ENCODE assay signal across 12 mouse cellular contexts in the genomic region with DNA sequence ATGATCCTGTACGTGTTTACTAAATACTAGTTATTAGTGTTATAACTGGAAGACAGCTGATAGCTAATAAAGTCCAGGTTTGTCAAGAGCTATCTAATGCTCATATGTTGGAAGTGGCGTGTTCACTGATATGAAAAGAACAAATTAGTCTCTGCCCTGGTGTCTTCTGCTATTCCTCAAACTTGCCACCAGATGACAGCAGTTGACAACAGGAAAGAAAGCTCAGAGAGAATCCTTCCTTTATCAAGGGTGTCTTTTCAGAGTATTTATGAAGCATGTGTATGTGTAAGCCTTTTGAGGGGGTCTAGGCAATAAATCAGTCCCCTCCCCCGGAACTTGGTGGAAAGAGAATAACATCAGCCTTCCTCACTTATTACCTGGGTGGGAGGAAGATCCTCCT. TPM values are rescaled to one million over a fixed set of nuclear protein-coding genes. Genes with fewer than 3 reads are reported as not detected.
DNase-seq lines count a peak whose midpoint lies in the region; ATAC-seq and TF ChIP-seq lines count a peak whose summit lies in the region.
"Had no signal": no experiment of that assay in that cellular context is flagged by ENCODE, and none has a peak within 500 bp of the region (broad histone marks: within the 10 kb centered on the region; RNA-seq: fewer than 3 reads in every experiment).

No protein-coding gene starts in this region.

- intact Hi-C loops in heart, adult 2 months (cut with DNase I) = loop anchor here (5.0 kb wide), 1 partner anchor 462 kb away; no protein-coding TSS in a partner anchor
- intact Hi-C loops in heart, postnatal 14 days (cut with DNase I) = loop anchor here (5.0 kb wide), 2 partner anchors 402 to 462 kb away; no protein-coding TSS in a partner anchor

- no peak for TF ChIP-seq EP300 in heart, adult 2 months (IDR thresholded peaks at IDR 0.05; ENCODE audit: insufficient read depth, low read depth, low read length)

- H3K27me3 ChIP-seq in heart, adult 2 months (ENCODE audit: control insufficient read depth, insufficient read depth, low read length) = no peaks in the 10 kb centered on the region
- H3K27me3 ChIP-seq in midbrain, embryonic 15.5 days (replicated peaks) = no peaks in the 10 kb centered on the region
- no peaks in the 10 kb centered on the region for H3K27me3 ChIP-seq in midbrain, embryonic 16.5 days (ENCODE audit: control insufficient read depth, insufficient read depth, low read depth, low read length)
- H3K27me3 ChIP-seq: limb, embryonic 15.5 days had no signal

- no peak for DNase-seq in heart, adult 2 months
- no peak for DNase-seq in heart, postnatal 14 days
- DNase-seq in adipocyte (ENCODE audit: low spot score) = peak; percentile 60
- DNase-seq in retina, postnatal 1 day = peak; percentile 22
- DNase-seq: adrenal gland, postnatal 25 days had no signal

- no peak overlapping the region for H3K4me3 ChIP-seq in heart, adult 2 months
- no peak overlapping the region for H3K4me3 ChIP-seq in midbrain, embryonic 15.5 days
- no peak overlapping the region for H3K4me3 ChIP-seq in midbrain, embryonic 16.5 days (ENCODE audit: low read depth, low read length)
- H3K4me3 ChIP-seq: limb, embryonic 15.5 days; myocyte had no signal

- peak; percentile 54 for TF ChIP-seq CTCF in heart, adult 2 months (IDR thresholded peaks at IDR 0.05)

- H3K79me2 ChIP-seq in heart, adult 2 months (replicated peaks; ENCODE audit: control insufficient read depth, insufficient read depth, low read length) = no peaks in the 10 kb centered on the region

- 0 out of 2 replicates have a peak, but pooled peaks have one; percentile 37 for ATAC-seq in midbrain, embryonic 15.5 days (replicated peaks)
- ATAC-seq in midbrain, embryonic 16.5 days = no peak
- ATAC-seq in megakaryocyte-erythroid progenitor cell, adult 5-6 weeks (replicated peaks; ENCODE audit: low FRiP score, low TSS enrichment, poor library complexity, severe bottlenecking) = no peak

- H3K4me1 ChIP-seq in heart, adult 2 months (ENCODE audit: control insufficient read depth, insufficient read depth, low read length) = no peaks in the 10 kb centered on the region
- no peaks in the 10 kb centered on the region for H3K4me1 ChIP-seq in midbrain, embryonic 15.5 days
- no peaks in the 10 kb centered on the region for H3K4me1 ChIP-seq in midbrain, embryonic 16.5 days (ENCODE audit: control insufficient read depth, insufficient read depth, low read length)
- H3K4me1 ChIP-seq: limb, embryonic 15.5 days had no signal

- H3K4me2 ChIP-seq in midbrain, embryonic 15.5 days = no peak overlapping the region
- no peak overlapping the region for H3K4me2 ChIP-seq in midbrain, embryonic 16.5 days (ENCODE audit: low read length)
- H3K4me2 ChIP-seq: limb, embryonic 15.5 days had no signal

- H3K9me3 ChIP-seq in midbrain, embryonic 15.5 days = no peaks in the 10 kb centered on the region
- no peaks in the 10 kb centered on the region for H3K9me3 ChIP-seq in midbrain, embryonic 16.5 days (replicated peaks; ENCODE audit: control insufficient read depth, low read length, poor library complexity, severe bottlenecking)
- H3K9me3 ChIP-seq: limb, embryonic 15.5 days had no signal

- no peak overlapping the region for H3K27ac ChIP-seq in heart, adult 2 months
- H3K27ac ChIP-seq in midbrain, embryonic 15.5 days = no peak overlapping the region
- no peak overlapping the region for H3K27ac ChIP-seq in midbrain, embryonic 16.5 days (ENCODE audit: low read length)
- H3K27ac ChIP-seq: limb, embryonic 15.5 days had no signal

- WGBS in heart, adult 2 months = 60% methylated on average over 3 of the region's 3 CpGs
- 73% methylated on average over 3 of the region's 3 CpGs for WGBS in midbrain, embryonic 15.5 days
- 70% methylated on average over 3 of the region's 3 CpGs for WGBS in midbrain, embryonic 16.5 days

- no peak for TF ChIP-seq POLR2A in heart, adult 2 months (IDR thresholded peaks at IDR 0.05; ENCODE audit: insufficient read depth, low read depth, low read length)

- H3K36me3 ChIP-seq in heart, adult 2 months (ENCODE audit: control insufficient read depth, insufficient read depth, low read length) = no peaks in the 10 kb centered on the region
- H3K36me3 ChIP-seq in midbrain, embryonic 15.5 days (replicated peaks) = no peaks in the 10 kb centered on the region
- no peaks in the 10 kb centered on the region for H3K36me3 ChIP-seq in midbrain, embryonic 16.5 days (ENCODE audit: control insufficient read depth, insufficient read depth, low read length)
- H3K36me3 ChIP-seq: limb, embryonic 15.5 days had no signal

- no peak overlapping the region for H3K9ac ChIP-seq in heart, adult 2 months (ENCODE audit: low read depth, low read length)
- no peak overlapping the region for H3K9ac ChIP-seq in midbrain, embryonic 15.5 days
- H3K9ac ChIP-seq in midbrain, embryonic 16.5 days (ENCODE audit: low read depth, low read length) = no peak overlapping the region
- H3K9ac ChIP-seq: limb, embryonic 15.5 days had no signal

RNA-seq across cellular contexts. Expression of a gene that starts 30.7 kb away (rescaled TPM):
- not detected for total RNA-seq in heart, adult 2 months (2021)
- polyA plus RNA-seq in heart, adult 2 months (2012; rRNA removed) = not detected in 2 replicates
- total RNA-seq in heart, postnatal 14 days (2021) = not detected
- polyA plus RNA-seq in midbrain, embryonic 15.5 days (2015; fragmentation: Nextera tagmentation; extraction: Ambion mirVana) = not detected in 2 replicates
- not detected in 2 replicates for polyA plus RNA-seq in midbrain, embryonic 16.5 days (2015; fragmentation: Nextera tagmentation; extraction: Ambion mirVana)
- not detected in 2 replicates for total RNA-seq in megakaryocyte-erythroid progenitor cell, adult 5-6 weeks (2014; fragmentation: Nextera tagmentation)
- not detected in 2 replicates for total RNA-seq in megakaryocyte-erythroid progenitor cell, adult 5-6 weeks (2017)
- total RNA-seq: adrenal gland, postnatal 25 days; heart, postnatal 10 days had no signal
- polyA plus RNA-seq: frontal cortex, adult 2 months; limb, embryonic 15.5 days; myocyte had no signal

Comparison
In these comparisons a context has a peak if more than half of its experiments do, and no peak if none do; other contexts are left out.
1. DNase-seq: peak in adipocyte (single experiment) and retina, postnatal 1 day (single experiment); none in heart, adult 2 months (0 of 2) and heart, postnatal 14 days (0 of 2).